Mouse (Mus musculus): ENCODE data around the gene Patl1. TPM values are rescaled to one million over a fixed set of nuclear protein-coding genes. Genes with fewer than 3 reads are reported as not detected.

Gene Patl1
- polyA plus RNA-seq, 1 experiment from 2014 or later = 9.4 TPM

GRCm38 (mm10) chr19:11987841-11988240, 75.6 kb downstream of the Patl1 start:
- ATAC-seq = no peak
- H3K4me3 ChIP-seq (ENCODE audit: low read depth, low read length) = no peak overlapping the region
- no peaks in the 10 kb centered on the region for H3K4me1 ChIP-seq (ENCODE audit: insufficient read depth, low read depth, low read length)
- whole genome bisulfite sequencing = 92% methylated on average over 3 of the region's 3 CpGs
- no peak overlapping the region for H3K9ac ChIP-seq (replicated peaks; ENCODE audit: low read depth)
- peaks cover 60% of the 10 kb centered on the region for H3K36me3 ChIP-seq (ENCODE audit: insufficient read depth, low read length)
- no peak overlapping the region for H3K27ac ChIP-seq (ENCODE audit: low read length)
- no peak overlapping the region for H3K4me2 ChIP-seq (replicated peaks; ENCODE audit: low read depth, low read length)
- DNase-seq (ENCODE audit: low spot score) = no peak
- H3K27me3 ChIP-seq (replicated peaks; ENCODE audit: insufficient read depth, low read length) = no peaks in the 10 kb centered on the region
- H3K9me3 ChIP-seq (ENCODE audit: low read length) = no peaks in the 10 kb centered on the region
- TF ChIP-seq CTCF (IDR thresholded peaks at IDR 0.05) = 0 out of 2 replicates have a peak, but pooled peaks have one; percentile 15
- TF ChIP-seq EP300 (IDR thresholded peaks at IDR 0.05) = no peak

GRCm38 (mm10) chr19:11989334-11989733, 77.1 kb downstream of the Patl1 start:
- Histone ChIP-seq H3K27me3 (replicated peaks; ENCODE audit: insufficient read depth, low read length) (no peaks in the 10 kb centered on the region), H3K9me3 (ENCODE audit: low read length) (no peaks in the 10 kb centered on the region), H3K4me1 (ENCODE audit: insufficient read depth, low read depth, low read length) (no peaks in the 10 kb centered on the region), H3K4me3 (ENCODE audit: low read depth, low read length) (no peak overlapping the region), H3K36me3 (ENCODE audit: insufficient read depth, low read length) (peaks cover 46% of the 10 kb centered on the region), H3K9ac (replicated peaks; ENCODE audit: low read depth) (no peak overlapping the region), H3K4me2 (replicated peaks; ENCODE audit: low read depth, low read length) (no peak overlapping the region), H3K27ac (ENCODE audit: low read length) (no peak overlapping the region)
- no peak for DNase-seq (ENCODE audit: low spot score)
- ATAC-seq = no peak
- whole genome bisulfite sequencing = 95% methylated on average over 7 of the region's 7 CpGs
- no peak for TF ChIP-seq EP300 (IDR thresholded peaks at IDR 0.05)
- TF ChIP-seq CTCF (IDR thresholded peaks at IDR 0.05) = no peak

GRCm38 (mm10) chr19:11992034-11992433, 79.8 kb downstream of the Patl1 start:
- H3K4me3 ChIP-seq (ENCODE audit: low read depth, low read length) = no peak overlapping the region
- H3K4me1 ChIP-seq (ENCODE audit: insufficient read depth, low read depth, low read length) = no peaks in the 10 kb centered on the region
- no peaks in the 10 kb centered on the region for H3K9me3 ChIP-seq (ENCODE audit: low read length)
- ATAC-seq = no peak
- H3K27ac ChIP-seq (ENCODE audit: low read length) = no peak overlapping the region
- TF ChIP-seq EP300 (IDR thresholded peaks at IDR 0.05) (no peak), CTCF (IDR thresholded peaks at IDR 0.05) (no peak)
- H3K9ac ChIP-seq (replicated peaks; ENCODE audit: low read depth) = no peak overlapping the region
- H3K4me2 ChIP-seq (replicated peaks; ENCODE audit: low read depth, low read length) = no peak overlapping the region
- H3K27me3 ChIP-seq (replicated peaks; ENCODE audit: insufficient read depth, low read length) = no peaks in the 10 kb centered on the region
- WGBS = 88% methylated on average over 9 of the region's 9 CpGs
- DNase-seq (ENCODE audit: low spot score) = no peak
- H3K36me3 ChIP-seq (ENCODE audit: insufficient read depth, low read length) = peaks cover 33% of the 10 kb centered on the region

GRCm38 (mm10) chr19:11992441-11993029, 80.3 kb downstream of the Patl1 start:
- Histone ChIP-seq H3K4me2 (replicated peaks; ENCODE audit: low read depth, low read length) (no peak overlapping the region), H3K9me3 (ENCODE audit: low read length) (no peaks in the 10 kb centered on the region), H3K36me3 (ENCODE audit: insufficient read depth, low read length) (peaks cover 29% of the 10 kb centered on the region), H3K27ac (ENCODE audit: low read length) (no peak overlapping the region), H3K9ac (replicated peaks; ENCODE audit: low read depth) (no peak overlapping the region), H3K27me3 (replicated peaks; ENCODE audit: insufficient read depth, low read length) (no peaks in the 10 kb centered on the region), H3K4me1 (ENCODE audit: insufficient read depth, low read depth, low read length) (no peaks in the 10 kb centered on the region), H3K4me3 (ENCODE audit: low read depth, low read length) (no peak overlapping the region)
- no peak for ATAC-seq
- 84% methylated on average over 10 of the region's 10 CpGs for WGBS
- DNase-seq (ENCODE audit: low spot score) = no peak
- TF ChIP-seq CTCF (IDR thresholded peaks at IDR 0.05) (no peak), EP300 (IDR thresholded peaks at IDR 0.05) (no peak)

Small RNA genes lying within 50 kb of the gene (microRNA-seq; reads per million reads assigned to microRNA genes)
- gene Mir6994 = 3.9 reads per million, percentile 11 among the genes with 10 or more reads in this experiment

Other genes starting within 250 kb of the Patl1 start
- gene Oosp1, start 221.2 kb upstream of the Patl1 start, polyA plus RNA-seq (2015; fragmentation: Nextera tagmentation; extraction: Ambion mirVana) = not detected in 2 replicates
- gene Oosp3, start 215.3 kb upstream of the Patl1 start, polyA plus RNA-seq (2015; fragmentation: Nextera tagmentation; extraction: Ambion mirVana) = not detected in 2 replicates
- 10.9 and 15.7 TPM in 2 replicates for gene Gif, start 164.8 kb upstream of the Patl1 start, polyA plus RNA-seq (2015; fragmentation: Nextera tagmentation; extraction: Ambion mirVana)
- gene Mrpl16, start 142.0 kb upstream of the Patl1 start, polyA plus RNA-seq (2015; fragmentation: Nextera tagmentation; extraction: Ambion mirVana) = 26.9 and 27.8 TPM in 2 replicates
- gene Stx3, start 93.0 kb upstream of the Patl1 start, polyA plus RNA-seq (2015; fragmentation: Nextera tagmentation; extraction: Ambion mirVana) = 39.7 and 42.6 TPM in 2 replicates
- gene Olfr1417, start 73.2 kb upstream of the Patl1 start, polyA plus RNA-seq (2015; fragmentation: Nextera tagmentation; extraction: Ambion mirVana) = 0.08 and 0.14 TPM in 2 replicates
- not detected in 2 replicates for gene Olfr1418, start 51.3 kb upstream of the Patl1 start, polyA plus RNA-seq (2015; fragmentation: Nextera tagmentation; extraction: Ambion mirVana)
- not detected in 2 replicates for gene Olfr1419, start 37.3 kb upstream of the Patl1 start, polyA plus RNA-seq (2015; fragmentation: Nextera tagmentation; extraction: Ambion mirVana)
- gene Olfr1420, start 25.8 kb upstream of the Patl1 start, polyA plus RNA-seq (2015; fragmentation: Nextera tagmentation; extraction: Ambion mirVana) = 0.12 and 0.15 TPM in 2 replicates
- 4.6 and 5.2 TPM in 2 replicates for gene Osbp, start 53.5 kb downstream of the Patl1 start, polyA plus RNA-seq (2015; fragmentation: Nextera tagmentation; extraction: Ambion mirVana)
- gene Olfr1423, start 128.9 kb downstream of the Patl1 start, polyA plus RNA-seq (2015; fragmentation: Nextera tagmentation; extraction: Ambion mirVana) = not detected in 2 replicates
- not detected in 2 replicates for gene Olfr1424, start 150.3 kb downstream of the Patl1 start, polyA plus RNA-seq (2015; fragmentation: Nextera tagmentation; extraction: Ambion mirVana)
- not detected in 2 replicates for gene Olfr1425, start 165.3 kb downstream of the Patl1 start, polyA plus RNA-seq (2015; fragmentation: Nextera tagmentation; extraction: Ambion mirVana)
- not detected in 2 replicates for gene Olfr1426, start 179.6 kb downstream of the Patl1 start, polyA plus RNA-seq (2015; fragmentation: Nextera tagmentation; extraction: Ambion mirVana)
- gene Olfr1427, start 190.9 kb downstream of the Patl1 start, polyA plus RNA-seq (2015; fragmentation: Nextera tagmentation; extraction: Ambion mirVana) = not detected in 2 replicates
- not detected in 2 replicates for gene Olfr1428, start 203.5 kb downstream of the Patl1 start, polyA plus RNA-seq (2015; fragmentation: Nextera tagmentation; extraction: Ambion mirVana)
- gene Olfr76, start 210.8 kb downstream of the Patl1 start, polyA plus RNA-seq (2015; fragmentation: Nextera tagmentation; extraction: Ambion mirVana) = not detected in 2 replicates